Mouse (Mus musculus) adrenal gland, adult 2 months (tissue): Measurements from ENCODE around the gene Wfdc11. TPM values are rescaled to one million over a fixed set of nuclear protein-coding genes. Genes with fewer than 3 reads are reported as not detected.
A peak's percentile ranks its signal among the peaks of the same experiment; 100 is the strongest.
"Not testable (repeated sequence)": the region's sequence is repeated elsewhere in the genome, so short reads cannot be mapped to it uniquely, and the experiment has no call there.

Experiments
- DNase-seq: peaks from one replicate; pipeline ENCODE4 v3.0.0; 2021
- long read RNA-seq: library from polyadenylated mRNA; stranded (forward); transcript quantifications from one replicate; pipeline ENCODE4 v2.0.0, GENCODE M21; 2021
- polyA plus RNA-seq: library from polyadenylated mRNA; depleted of rRNA; stranded (reverse); fragments of >200 nt; gene quantifications from 2 replicates; pipeline ENCODE4 v1.2.3, GENCODE M21; 2012; rRNA removed
- total RNA-seq, 2 experiments: library from RNA; stranded (reverse); gene quantifications; 2 replicates each; pipeline ENCODE4 v1.2.3; 2021

Wfdc11 gene
- total RNA-seq (not detected), polyA plus RNA-seq (not detected in 2 replicates)
- long read RNA-seq = 0 reads

DNA sequence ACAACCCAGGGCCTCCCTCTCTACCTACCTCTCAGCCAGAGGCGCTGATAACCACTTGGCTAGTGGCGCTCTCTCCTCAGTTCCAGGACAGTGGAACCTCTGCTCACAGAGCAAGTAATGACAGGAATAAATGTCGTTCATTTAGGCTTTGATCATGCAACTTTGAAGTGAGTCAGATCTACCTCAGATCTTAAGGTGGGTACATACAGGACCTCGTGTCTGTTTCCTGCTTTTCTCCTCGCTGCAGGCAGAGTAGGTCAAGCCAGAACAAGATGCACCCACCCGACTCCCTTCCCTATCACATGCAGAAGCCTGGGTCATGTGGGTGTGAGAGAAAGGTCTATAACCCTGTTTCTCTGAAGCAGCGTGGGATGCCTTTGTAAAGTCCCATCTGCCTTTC is at the start of gene Wfdc11:
Wfdc11 (minus strand) TSS at position 101 of the 400 bp plus-strand sequence.
- no peak for DNase-seq

DNA sequence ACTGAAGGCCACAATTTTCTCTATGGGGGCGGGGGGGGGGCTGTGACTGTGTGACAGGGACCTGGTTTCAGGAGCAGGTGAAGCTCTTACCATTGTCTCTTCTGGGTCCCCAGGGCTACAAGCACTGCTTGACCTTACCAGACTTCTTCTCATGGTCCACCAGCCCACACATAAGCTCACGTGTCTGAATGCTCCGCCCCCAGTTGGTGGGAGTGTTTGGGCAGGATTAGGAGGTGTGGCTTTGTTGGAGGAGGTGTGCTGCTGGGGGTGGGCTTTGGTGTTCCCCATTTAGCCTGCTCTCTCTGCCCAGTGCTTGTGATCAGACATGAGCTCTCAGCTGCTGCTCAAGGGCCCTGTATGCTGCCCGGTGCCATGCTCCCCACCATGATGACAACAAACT is 49.4 kb upstream of the Wfdc11 start:
- no peak for DNase-seq

DNA sequence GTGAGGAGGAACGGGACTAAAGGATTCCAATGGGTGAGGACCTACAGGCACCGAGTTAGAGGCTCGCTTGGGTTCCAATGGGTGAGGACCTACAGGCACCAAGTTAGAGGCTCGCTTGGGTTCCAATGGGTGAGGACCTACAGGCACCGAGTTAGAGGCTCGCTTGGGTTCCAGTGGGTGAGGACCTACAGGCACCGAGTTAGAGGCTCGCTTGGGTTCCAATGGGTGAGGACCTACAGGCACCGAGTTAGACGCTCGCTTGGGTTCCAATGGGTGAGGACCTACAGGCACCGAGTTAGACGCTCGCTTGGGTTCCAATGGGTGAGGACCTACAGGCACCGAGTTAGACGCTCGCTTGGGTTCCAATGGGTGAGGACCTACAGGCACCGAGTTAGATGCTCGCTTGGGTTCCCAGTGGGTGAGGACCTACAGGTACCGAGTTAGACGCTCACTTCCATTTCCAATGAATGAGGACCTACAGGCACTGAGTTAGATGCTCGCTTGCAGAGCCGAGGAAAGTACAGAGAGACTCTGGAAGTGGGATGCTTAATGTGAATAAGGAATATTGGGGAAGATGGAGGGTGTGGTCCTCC is 42.4 kb upstream of the Wfdc11 start:
- not testable (repeated sequence) for DNase-seq

DNA sequence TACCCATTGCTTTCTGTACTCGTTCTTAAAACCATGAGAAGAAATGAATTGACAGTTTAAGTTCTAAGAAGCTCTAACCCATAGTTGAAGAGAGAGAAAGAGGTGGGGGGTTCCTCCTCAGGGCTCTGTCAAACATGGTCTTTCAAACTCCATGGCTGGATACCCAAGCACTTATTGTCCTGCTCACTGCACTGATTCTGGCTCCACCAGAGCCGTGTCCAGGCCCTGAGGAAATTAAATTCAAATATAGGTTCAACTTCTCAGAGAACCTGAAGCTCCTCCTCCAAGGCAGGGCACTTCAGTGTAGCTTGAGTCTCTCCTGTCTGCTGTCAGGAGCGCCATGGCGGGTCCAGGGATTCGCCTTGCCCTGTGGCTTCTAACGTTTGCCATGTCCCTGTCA is 41.1 kb upstream of the Wfdc11 start, which contains the start of gene Spint5:
Spint5 (plus strand) TSS at position 301 of the 400 bp plus-strand sequence.
- no peak for DNase-seq

DNA sequence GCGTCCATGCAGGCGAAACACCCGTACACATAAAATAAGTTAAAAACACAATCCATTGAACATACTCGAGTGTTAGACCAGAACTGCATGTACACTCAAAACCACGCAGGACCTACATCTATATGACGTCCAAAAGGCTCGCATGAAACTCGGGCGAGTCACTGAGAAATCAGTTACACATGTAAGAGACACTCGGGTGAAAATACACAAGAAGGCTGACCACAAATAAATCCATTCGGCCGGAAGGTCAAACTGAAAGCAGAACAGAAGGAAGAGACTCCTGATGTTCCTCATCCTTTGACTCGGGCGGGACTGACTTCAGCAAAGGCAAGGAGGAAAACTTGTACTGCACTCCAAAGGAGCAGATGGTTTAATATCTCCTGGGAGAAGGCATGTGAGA is 32.1 kb upstream of the Wfdc11 start:
- DNase-seq = no peak

DNA sequence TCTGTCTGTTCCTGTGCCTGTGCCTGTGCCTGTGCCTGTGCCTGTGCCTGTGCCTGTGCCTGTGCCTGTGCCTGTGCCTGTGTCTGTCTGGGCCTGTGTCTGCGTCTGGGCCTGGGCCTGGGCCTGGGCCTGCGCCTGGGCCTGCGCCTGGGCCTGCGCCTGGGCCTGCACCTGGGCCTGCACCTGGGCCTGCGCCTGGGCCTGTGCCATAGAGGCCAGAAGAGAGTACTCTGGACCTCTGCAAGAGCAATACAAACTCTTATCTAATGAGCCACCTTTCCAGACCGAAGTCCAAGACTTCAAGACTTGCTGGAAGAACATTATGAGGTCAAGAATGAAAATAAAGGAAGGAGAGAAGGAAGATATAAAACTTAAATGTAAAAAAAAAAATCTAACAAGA is 31.4 kb upstream of the Wfdc11 start:
- DNase-seq = no peak

DNA sequence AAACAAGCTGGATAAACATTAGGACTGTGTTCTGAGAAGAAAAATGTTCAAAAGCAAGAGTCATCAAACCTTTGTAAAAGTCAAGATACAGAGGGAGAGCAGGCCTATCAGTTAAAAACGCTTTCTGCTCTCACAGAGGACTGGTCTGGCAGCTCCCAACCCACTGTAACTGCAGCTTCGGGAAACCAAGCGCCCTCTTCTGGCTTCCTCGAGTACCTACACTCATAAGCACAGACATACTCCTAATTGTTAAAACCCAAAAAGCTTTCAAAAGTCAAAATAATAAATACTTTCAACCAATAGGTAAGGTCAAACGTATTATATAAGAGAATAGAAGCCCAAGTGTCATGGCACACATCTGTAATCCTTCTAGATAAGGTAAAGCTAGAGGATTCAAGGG is 30.3 kb upstream of the Wfdc11 start:
- DNase-seq = no peak

DNA sequence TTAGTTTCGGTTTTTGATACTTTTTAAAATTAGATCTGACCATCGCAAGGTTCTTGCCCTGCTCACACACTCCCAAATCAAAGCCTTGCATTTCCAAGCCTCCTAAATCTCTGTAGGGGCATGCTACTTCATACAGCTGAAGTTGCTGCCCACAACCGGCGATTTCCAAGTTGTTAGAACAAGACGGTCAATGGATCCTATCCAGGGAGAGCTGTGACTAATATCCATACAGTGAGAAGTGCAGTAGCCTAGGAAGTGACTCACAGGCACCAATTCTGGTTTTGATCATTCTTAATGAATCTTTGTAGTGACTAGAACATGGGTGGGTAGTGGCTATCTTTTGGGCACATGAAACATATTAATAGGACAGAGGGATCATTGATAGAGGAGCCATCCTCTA is 27.9 kb upstream of the Wfdc11 start:
- DNase-seq = no peak

DNA sequence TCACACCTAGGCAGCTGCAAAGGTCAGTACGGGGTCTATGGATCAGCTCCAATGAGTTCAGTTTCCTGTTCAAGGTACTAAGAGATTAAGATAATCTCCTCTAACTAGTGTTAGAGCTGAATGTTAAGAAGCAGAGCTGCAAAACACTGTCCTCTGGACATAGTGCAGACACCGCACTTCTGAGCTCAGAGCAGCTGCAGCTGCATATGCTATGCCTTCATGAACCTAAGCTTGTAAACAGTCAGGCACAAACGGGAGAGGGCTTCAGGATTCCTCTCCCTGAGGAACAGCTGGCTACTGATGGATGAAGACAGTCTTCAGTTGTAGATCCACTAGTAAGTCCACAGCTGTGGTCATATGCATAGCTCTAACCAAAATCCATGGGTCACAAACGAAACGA is 27.1 kb upstream of the Wfdc11 start:
- no peak for DNase-seq

DNA sequence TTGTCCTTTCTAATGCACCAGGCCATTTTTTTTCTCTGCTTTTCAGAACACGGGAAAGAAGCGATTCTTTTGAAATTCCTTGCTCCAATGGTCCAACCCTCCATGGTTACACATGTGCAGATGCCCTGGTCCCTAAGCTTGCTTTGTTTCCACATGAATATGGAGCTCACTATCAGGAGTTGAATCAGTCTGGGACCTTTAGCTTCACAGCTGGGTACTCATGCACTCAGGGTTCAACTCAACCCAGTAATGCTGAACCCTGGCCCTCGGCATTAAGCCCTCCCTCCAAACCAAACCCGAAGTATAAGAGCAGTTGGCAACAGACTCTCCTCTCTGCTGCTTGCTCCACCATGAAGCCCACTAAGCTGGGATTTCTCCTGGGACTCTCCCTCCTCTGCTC is 24.3 kb upstream of the Wfdc11 start, which contains the start of gene Spint4:
Spint4 (plus strand) TSS at position 301 of the 400 bp plus-strand sequence.
- DNase-seq = no peak

DNA sequence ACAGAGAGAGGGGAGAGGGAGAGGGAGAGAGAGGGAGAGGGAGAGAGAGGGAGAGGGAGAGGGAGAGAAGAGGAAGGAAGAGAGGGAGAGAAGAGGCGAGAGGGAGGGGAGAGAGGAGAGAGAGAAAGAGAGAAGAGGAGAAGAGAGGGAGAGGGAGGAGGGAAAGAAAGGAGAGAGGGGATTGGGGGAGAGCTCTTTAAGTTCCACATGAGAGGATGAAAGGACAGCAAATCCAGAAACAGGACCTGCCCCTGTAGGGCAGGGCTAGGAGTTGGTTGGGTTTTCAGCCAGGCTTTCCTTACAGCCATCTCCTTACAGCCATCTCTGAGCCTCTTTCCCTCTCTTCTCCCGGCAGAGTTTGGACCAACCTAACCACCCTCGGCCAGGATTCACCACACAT is 10.9 kb upstream of the Wfdc11 start, which contains the start of gene Wfdc13:
Wfdc13 (plus strand) TSS at position 301 of the 400 bp plus-strand sequence.
- DNase-seq = no peak

DNA sequence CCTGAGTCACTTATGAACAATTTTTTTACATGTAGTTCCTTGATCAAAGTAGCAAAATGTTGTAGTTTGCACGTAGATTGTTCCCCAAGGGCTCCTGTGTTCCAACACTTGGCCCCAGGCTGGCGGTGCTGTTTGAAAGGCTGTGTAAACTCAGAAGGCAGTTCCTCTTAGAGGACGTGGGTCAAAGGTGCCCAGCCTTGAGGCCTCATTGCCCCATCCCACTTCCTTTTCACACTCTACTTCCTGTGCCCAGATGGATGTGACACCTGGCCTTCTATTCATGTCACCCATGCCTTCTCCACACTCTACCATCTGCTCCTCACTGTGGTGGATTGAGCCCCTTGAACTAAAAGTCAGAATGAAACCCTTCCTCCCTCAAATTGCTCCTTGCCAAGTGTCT is 6.0 kb upstream of the Wfdc11 start:
- no peak for DNase-seq

DNA sequence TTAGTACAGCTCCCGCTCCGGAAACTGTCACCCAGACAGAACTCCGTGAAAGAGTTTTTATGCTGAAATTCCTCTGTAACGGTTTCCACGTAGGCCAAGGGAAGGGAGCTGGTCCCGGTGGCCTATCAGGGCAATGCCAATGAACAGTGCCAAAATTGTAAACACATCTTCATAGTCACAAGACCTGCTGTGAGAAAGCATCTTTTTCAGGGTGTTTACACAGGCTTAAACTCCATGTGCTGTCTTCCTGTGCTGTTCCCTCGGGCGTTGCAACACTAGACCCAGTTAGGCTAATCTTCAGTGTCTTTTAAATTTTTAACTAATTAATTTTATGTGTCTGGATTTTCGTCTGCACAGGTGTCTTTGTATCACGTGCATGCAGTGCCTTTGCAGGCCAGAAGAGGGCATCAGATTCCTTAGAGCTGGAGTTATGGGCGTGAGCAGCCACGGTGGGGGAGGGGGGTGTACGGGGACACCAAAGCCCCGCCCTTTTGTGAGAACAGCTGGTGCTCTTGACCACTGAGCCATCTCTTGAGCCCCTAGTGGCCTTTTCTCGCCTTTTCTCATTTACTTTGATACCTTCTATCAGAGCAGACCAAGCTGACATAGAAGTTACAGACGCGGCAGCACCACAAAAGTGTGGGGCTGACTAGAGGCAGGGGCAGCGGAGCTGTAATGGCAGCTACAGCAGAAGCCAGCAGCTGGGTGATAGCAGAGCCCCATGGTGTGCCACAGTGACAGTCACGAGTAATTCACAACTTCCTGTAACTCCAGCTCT is 5.2 kb upstream of the Wfdc11 start:
- DNase-seq = peak; percentile 63

DNA sequence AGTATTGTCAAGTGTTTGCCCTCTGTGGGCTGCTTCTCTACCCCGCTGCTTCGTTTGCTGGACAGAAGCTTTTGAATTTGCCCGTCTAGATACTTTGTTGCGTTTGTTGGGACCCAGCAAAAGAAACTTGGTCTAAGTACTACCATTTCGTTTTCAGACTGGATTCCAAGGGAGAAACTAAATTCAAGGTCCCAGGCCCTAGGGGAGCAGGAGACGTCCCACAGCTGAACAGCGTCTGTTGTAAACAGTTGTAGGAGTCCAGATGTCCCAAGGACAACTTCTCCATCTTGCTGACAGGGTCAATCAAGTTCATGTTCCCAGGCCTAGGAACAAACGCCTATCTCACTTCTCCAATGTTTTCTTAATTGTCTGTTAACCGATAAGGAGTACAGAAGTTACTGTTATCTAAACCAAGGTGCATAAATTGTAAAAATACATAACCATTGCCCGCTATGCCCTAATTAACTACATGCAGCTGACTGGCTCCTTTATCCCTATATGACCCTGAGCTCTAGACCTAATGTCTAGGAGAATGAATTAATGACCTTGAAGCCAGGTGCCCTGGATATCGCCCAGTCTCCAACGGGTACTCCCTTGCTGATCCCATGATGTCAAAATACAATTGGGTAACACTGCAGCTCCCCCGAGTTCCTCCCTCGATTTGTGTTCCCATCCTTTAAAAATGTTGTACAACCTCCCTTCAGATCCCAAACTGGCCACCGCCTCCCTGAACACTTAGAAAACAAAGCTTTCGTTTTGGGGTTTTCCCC is 3.2 kb upstream of the Wfdc11 start:
- DNase-seq = no peak

DNA sequence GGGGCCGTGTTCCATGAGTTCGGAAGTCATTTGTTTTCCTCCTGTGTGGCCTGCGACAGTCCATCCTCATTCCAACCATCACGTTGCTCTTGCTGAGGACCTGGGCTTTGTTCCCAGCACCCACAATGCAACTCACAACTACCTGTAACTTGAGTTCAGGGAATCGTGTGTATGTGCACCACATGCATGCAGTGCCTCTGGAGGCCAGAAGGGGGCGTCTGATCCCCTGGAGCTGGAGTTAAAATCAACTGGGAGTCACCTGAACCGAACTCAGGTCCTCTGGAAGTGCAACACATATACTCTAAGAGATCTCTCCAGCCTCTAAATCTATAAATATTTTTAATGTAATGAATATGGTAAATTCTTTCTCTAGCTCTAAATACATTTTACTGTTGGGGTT is 2.2 kb upstream of the Wfdc11 start:
- no peak for DNase-seq

DNA sequence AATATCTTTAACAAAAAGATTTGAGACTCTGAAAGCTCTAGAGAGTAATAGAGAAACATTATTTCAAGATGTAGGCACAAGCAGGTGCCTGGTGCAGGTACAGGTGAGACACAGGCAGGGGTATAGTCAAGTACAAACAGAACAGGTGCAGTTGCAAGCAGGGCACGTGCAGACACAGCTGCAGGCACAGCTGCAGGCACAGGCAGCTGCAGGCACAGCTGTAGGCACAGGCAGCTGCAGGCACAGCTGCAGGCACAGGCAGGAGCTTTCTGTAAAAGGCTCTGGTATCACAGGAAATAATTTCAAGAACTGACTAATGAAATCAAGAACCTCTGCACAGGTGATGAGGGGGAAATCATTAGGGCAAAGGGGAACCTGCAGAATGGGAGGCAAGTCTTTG is 2.9 kb downstream of the Wfdc11 start:
- DNase-seq = no peak

DNA sequence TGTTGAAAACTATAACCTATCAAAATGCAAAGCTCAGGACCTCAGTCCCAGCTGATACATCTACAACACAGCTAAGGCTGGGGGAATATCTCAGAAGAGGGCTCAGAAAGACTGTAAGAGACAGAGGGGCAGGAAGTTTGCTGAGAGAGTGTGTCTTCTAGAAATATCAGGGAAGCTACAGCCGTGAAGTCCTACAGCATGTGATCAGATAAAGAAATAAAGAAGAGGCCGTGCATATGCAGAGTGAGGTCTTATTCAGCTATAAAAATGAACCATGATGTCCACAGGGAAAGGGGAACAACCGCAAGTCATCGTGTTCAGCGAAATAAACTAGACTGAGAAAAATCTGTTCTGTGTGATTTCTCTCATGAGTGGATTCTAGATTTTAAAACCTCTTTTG is 3.6 kb downstream of the Wfdc11 start:
- DNase-seq = no peak

DNA sequence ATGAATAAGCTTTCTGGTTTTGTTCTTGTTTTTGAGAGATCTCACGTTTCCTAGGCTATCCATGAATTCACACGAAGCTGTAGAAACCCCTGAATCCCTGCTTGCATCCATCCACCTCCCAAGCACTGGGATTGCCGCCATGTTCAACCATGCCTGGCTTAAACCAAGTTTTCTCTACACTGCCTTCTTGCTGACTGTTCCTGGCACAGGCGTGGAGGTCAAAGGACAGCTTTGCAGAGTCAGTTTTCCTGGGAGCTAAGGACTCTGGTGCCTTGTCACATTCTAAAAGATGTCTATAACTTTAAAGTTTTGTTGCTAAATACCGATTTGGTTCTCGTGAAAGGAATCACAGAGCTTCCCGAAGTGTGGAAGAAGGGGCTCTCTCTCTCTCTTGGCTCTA is 9.0 kb downstream of the Wfdc11 start:
- no peak for DNase-seq

DNA sequence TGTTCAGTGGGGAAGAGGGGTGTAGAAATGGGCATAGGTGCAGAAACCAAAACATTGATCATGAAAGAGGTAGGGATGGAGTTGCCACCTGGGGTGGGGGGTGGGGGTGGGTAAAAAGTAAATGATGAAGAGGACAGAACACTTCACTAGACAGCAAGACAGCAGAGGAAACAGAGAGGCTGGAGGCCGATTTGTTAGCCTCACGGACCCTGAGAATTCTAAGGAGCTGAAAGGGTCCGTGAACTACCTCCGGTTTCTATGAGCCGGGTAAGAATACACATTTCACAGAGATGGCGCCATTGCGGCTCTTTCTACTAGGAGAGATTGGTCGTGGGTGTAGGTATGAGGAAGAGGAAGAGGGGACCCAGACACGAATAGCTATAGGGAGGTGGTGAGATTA is 17.4 kb downstream of the Wfdc11 start, which contains the start of gene Wfdc9:
Wfdc9 (minus strand) TSS at position 101 of the 400 bp plus-strand sequence.
- no peak for DNase-seq

DNA sequence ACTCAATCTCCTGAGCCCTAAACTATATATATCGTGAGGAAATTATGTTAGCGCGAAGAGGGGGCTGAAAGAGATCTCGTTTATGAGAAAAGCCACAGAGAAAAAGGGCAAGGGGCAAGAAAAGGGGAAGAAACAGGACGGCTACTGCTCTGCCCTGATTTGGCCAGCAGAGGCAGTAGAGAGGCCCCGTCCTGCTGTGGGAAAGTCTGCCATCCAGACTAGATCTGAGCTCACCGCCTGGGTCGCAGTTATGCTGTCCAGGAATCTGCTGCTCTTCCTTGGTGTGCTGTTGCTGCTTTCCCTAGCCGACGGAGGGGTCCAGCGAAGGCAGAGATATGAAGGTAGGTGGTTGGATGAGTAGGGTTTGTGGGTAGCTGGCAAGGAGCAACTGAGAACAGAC is 18.0 kb downstream of the Wfdc11 start, which contains the start of gene Wfdc10:
Wfdc10 (plus strand) TSS at position 189 of the 400 bp plus-strand sequence.
- peak; percentile 38 for DNase-seq

DNA sequence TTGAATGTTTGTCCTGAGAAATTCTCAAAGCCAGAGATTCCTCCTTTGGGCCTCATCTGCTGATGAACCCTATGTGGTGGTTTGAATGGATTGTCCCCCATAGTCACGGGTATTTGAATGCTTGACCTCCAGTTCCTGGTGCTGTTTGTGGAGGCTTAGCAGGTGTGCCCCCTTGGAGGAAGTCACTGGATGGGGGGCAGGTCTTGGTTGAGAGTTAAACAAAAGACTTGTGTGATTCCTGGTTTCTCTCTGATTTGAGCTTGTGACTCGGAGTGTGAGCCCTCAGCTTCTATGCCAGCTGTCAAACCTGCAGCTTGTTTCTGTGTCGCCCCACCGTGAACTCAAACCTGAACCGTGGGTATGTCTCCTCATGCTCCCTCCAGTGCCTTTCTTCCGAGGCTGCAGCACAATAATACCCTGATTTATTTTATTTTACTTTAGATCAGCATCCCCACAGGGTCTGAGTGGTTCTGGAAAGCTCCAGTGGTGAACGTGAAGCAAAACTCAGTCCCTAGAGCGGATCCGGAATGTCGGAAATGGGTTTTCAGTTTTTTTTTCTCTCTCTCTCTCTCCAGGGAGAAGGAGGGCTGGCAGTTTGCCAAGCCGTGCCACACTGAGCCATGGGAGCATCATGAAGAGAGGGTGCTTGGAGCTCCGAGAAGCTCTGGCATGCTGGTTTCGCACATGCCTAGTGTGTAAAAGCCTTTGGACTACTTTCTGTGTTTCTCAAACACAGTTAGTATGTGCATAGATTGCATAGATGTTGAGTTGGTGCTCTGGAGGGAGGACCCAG is 31.8 kb downstream of the Wfdc11 start:
- no peak for DNase-seq

DNA sequence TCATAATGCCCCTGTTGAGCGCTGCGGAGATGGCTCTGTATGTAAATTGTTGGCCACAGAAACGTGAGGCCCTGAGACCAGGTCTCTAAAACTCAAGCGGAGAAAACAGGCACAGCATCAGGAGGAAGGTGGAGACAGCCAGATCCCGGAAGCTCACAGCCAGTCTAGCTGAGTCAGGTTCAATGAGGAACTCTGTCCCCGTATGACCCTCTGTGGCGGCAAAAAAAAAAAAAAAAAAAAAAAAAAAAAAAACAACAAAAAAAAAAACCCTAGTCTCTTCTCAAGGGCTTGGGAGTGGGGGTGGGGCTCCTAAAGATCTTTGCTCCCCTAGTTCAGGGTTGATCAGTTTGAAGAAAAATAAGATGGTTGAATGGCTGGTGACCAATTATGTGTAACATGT is 32.8 kb downstream of the Wfdc11 start:
- DNase-seq = no peak
